Mouse (Mus musculus) heart, embryonic 13.5 days (tissue): ENCODE results near the gene Crybb3. TPM values are rescaled to one million over a fixed set of nuclear protein-coding genes. Genes with fewer than 3 reads are reported as not detected.

Source experiments
- ATAC-seq: fragments of 200-750 bp; cut with Nextera tagmentation; 2 replicates; pipeline ENCODE4 v1.8.0; 2017; ENCODE audit warnings: moderate TSS enrichment; ENCODE audit not compliant: insufficient number of reproducible peaks, low FRiP score, low TSS enrichment; ENCODE audit errors: extremely low read depth
- H3K27ac ChIP-seq: fragments of 300-500 bp; sonication (generic); replicated peaks from 2 replicates; pipeline ENCODE4 v1.5.1; 2015; ENCODE audit warnings: moderate library complexity, mild to moderate bottlenecking, inconsistent platforms
- H3K27me3 ChIP-seq: fragments of 300-500 bp; sonication (generic); replicated peaks from 2 replicates; pipeline ENCODE4 v1.6.1; 2015; ENCODE audit warnings: mild to moderate bottlenecking, inconsistent platforms
- H3K36me3 ChIP-seq: fragments of 300-500 bp; sonication (generic); 2 replicates; pipeline ENCODE4 v1.6.1; 2015; ENCODE audit warnings: mild to moderate bottlenecking, inconsistent platforms
- H3K4me1 ChIP-seq: fragments of 300-500 bp; sonication (generic); 2 replicates; pipeline ENCODE4 v1.6.1; 2015; ENCODE audit warnings: inconsistent platforms
- H3K4me2 ChIP-seq: fragments of 300-500 bp; sonication (generic); 2 replicates; pipeline ENCODE4 v1.6.1; 2015; ENCODE audit warnings: inconsistent platforms, mild to moderate bottlenecking, moderate library complexity
- H3K4me3 ChIP-seq: fragments of 300-500 bp; sonication (generic); 2 replicates; pipeline ENCODE4 v1.5.1; 2015; ENCODE audit warnings: moderate library complexity, mild to moderate bottlenecking, inconsistent platforms
- H3K9ac ChIP-seq: fragments of 300-500 bp; sonication (generic); 2 replicates; pipeline ENCODE4 v1.6.1; 2015; ENCODE audit warnings: inconsistent platforms, mild to moderate bottlenecking, moderate library complexity
- H3K9me3 ChIP-seq: fragments of 300-500 bp; sonication (generic); 2 replicates; pipeline ENCODE4 v1.6.1; 2016; ENCODE audit warnings: inconsistent platforms
- WGBS: fragments of 180-500 bp; shearing (Covaris S2); methylation state at CpG from one replicate; pipeline ENCODE4 v1.1.7; 2015; ENCODE audit warnings: mixed read lengths; 5-methylcytosine and 5-hydroxymethylcytosine counted together
- polyA plus RNA-seq: library from polyadenylated mRNA; unstranded; fragments of >200 nt; fragmentation: Nextera tagmentation; extraction: Ambion mirVana; gene quantifications from 2 replicates; pipeline ENCODE4 v1.2.1, GENCODE M21; 2015

The Crybb3 gene
- polyA plus RNA-seq, 1 experiment from 2014 or later, result 0.86 TPM

GRCm38 (mm10) chr5:113102455-113102854 is 21.1 kb upstream of the Crybb3 start:
- Histone ChIP-seq H3K27ac (peak overlapping the region; percentile 70), H3K27me3 (no peaks in the 10 kb centered on the region), H3K9me3 (no peaks in the 10 kb centered on the region), H3K4me1 (peaks cover 42% of the 10 kb centered on the region), H3K4me3 (no peak overlapping the region), H3K4me2 (no peak overlapping the region), H3K36me3 (peaks cover 29% of the 10 kb centered on the region), H3K9ac (no peak overlapping the region)
- WGBS, result 40% methylated on average over 7 of the region's 7 CpGs
- no peak for ATAC-seq

- ATAC-seq, result no peak
- 0 out of 2 replicates have a peak overlapping the region, but pooled peaks have one; percentile 5 for H3K9ac ChIP-seq
- no peak overlapping the region for H3K4me2 ChIP-seq
- no peaks in the 10 kb centered on the region for H3K27me3 ChIP-seq
- peaks cover 32% of the 10 kb centered on the region for H3K4me1 ChIP-seq
- H3K4me3 ChIP-seq, result no peak overlapping the region
- peaks cover 39% of the 10 kb centered on the region for H3K36me3 ChIP-seq
- H3K27ac ChIP-seq, result peak overlapping the region; percentile 22; the same call in 1 of the 2 replicates
- H3K9me3 ChIP-seq, result no peaks in the 10 kb centered on the region
- 76% methylated on average over 10 of the region's 10 CpGs for WGBS
These were observed 20.1 kb upstream of the Crybb3 start for GRCm38 (mm10) chr5:113101457-113101856.

- Histone ChIP-seq H3K9me3 (no peaks in the 10 kb centered on the region), H3K4me2 (no peak overlapping the region), H3K27ac (no peak overlapping the region), H3K9ac (no peak overlapping the region), H3K36me3 (peaks cover 50% of the 10 kb centered on the region), H3K4me1 (peaks cover 32% of the 10 kb centered on the region), H3K4me3 (no peak overlapping the region), H3K27me3 (no peaks in the 10 kb centered on the region)
- ATAC-seq, result no peak
- WGBS, result 82% methylated on average over 11 of the region's 11 CpGs
These were observed 19.0 kb upstream of the Crybb3 start for GRCm38 (mm10) chr5:113100422-113100821.

- Histone ChIP-seq H3K9ac (no peak overlapping the region), H3K4me1 (peaks cover 32% of the 10 kb centered on the region), H3K9me3 (no peaks in the 10 kb centered on the region), H3K27me3 (no peaks in the 10 kb centered on the region), H3K36me3 (peaks cover 58% of the 10 kb centered on the region), H3K4me2 (no peak overlapping the region), H3K27ac (no peak overlapping the region), H3K4me3 (no peak overlapping the region)
- 19% methylated on average over 1 of the region's 1 CpGs for WGBS
- no peak for ATAC-seq
These were observed 18.2 kb upstream of the Crybb3 start for GRCm38 (mm10) chr5:113099546-113099945.

- Histone ChIP-seq H3K9me3 (no peaks in the 10 kb centered on the region), H3K4me2 (no peak overlapping the region), H3K4me1 (peaks cover 19% of the 10 kb centered on the region), H3K27me3 (no peaks in the 10 kb centered on the region), H3K4me3 (no peak overlapping the region), H3K36me3 (peaks cover 78% of the 10 kb centered on the region), H3K9ac (no peak overlapping the region), H3K27ac (no peak overlapping the region)
- ATAC-seq, result no peak
- 86% methylated on average over 17 of the region's 17 CpGs for WGBS
These were observed 16.2 kb upstream of the Crybb3 start for GRCm38 (mm10) chr5:113097551-113097950.

- no peak for ATAC-seq
These were observed 14.1 kb upstream of the Crybb3 start for GRCm38 (mm10) chr5:113095456-113095855.

GRCm38 (mm10) chr5:113092406-113092805 is 11.0 kb upstream of the Crybb3 start:
- ATAC-seq, result no peak
- Histone ChIP-seq H3K4me1 (0 out of 2 replicates have a peak, but pooled peaks cover 4% of the 10 kb centered on the region), H3K27ac (no peak overlapping the region), H3K4me2 (no peak overlapping the region), H3K27me3 (no peaks in the 10 kb centered on the region), H3K4me3 (no peak overlapping the region), H3K9me3 (no peaks in the 10 kb centered on the region), H3K9ac (0 out of 2 replicates have a peak overlapping the region, but pooled peaks have one; percentile 47), H3K36me3 (peaks cover 97% of the 10 kb centered on the region)
- 61% methylated on average over 7 of the region's 7 CpGs for WGBS

More at GRCm38 (mm10) chr5:113095456-113095855, 14.1 kb upstream of the Crybb3 start:
- Histone ChIP-seq H3K4me2 (no peak overlapping the region), H3K4me1 (0 out of 2 replicates have a peak, but pooled peaks cover 8% of the 10 kb centered on the region), H3K9ac (no peak overlapping the region), H3K27ac (no peak overlapping the region), H3K4me3 (no peak overlapping the region), H3K9me3 (no peaks in the 10 kb centered on the region), H3K27me3 (no peaks in the 10 kb centered on the region), H3K36me3 (peaks cover 89% of the 10 kb centered on the region)
- WGBS, result 84% methylated on average over 18 of the region's 18 CpGs

- WGBS, result 56% methylated on average over 5 of the region's 5 CpGs
- Histone ChIP-seq H3K27ac (no peak overlapping the region), H3K4me1 (0 out of 2 replicates have a peak, but pooled peaks cover 4% of the 10 kb centered on the region), H3K9me3 (no peaks in the 10 kb centered on the region), H3K4me3 (no peak overlapping the region), H3K27me3 (no peaks in the 10 kb centered on the region), H3K9ac (no peak overlapping the region), H3K36me3 (peaks cover 84% of the 10 kb centered on the region), H3K4me2 (no peak overlapping the region)
- ATAC-seq, result no peak
These were observed 9.8 kb upstream of the Crybb3 start for GRCm38 (mm10) chr5:113091162-113091561.

- H3K4me1 ChIP-seq, result 0 out of 2 replicates have a peak, but pooled peaks cover 4% of the 10 kb centered on the region
- 80% methylated on average over 11 of the region's 11 CpGs for WGBS
- H3K36me3 ChIP-seq, result peaks cover 80% of the 10 kb centered on the region
These were observed 9.4 kb upstream of the Crybb3 start for GRCm38 (mm10) chr5:113090750-113091149.

GRCm38 (mm10) chr5:113090077-113090690 is 8.8 kb upstream of the Crybb3 start:
- H3K9ac ChIP-seq, result no peak overlapping the region
- 90% methylated on average over 24 of the region's 24 CpGs for WGBS
- H3K36me3 ChIP-seq, result peaks cover 80% of the 10 kb centered on the region
- ATAC-seq, result no peak
- H3K4me3 ChIP-seq, result no peak overlapping the region
- no peak overlapping the region for H3K27ac ChIP-seq
- H3K4me1 ChIP-seq, result 0 out of 2 replicates have a peak, but pooled peaks cover 4% of the 10 kb centered on the region
- no peaks in the 10 kb centered on the region for H3K9me3 ChIP-seq
- H3K27me3 ChIP-seq, result no peaks in the 10 kb centered on the region
- no peak overlapping the region for H3K4me2 ChIP-seq

More at GRCm38 (mm10) chr5:113090750-113091149, 9.4 kb upstream of the Crybb3 start:
- Histone ChIP-seq H3K9me3 (no peaks in the 10 kb centered on the region), H3K27me3 (no peaks in the 10 kb centered on the region), H3K27ac (no peak overlapping the region), H3K9ac (no peak overlapping the region), H3K4me2 (no peak overlapping the region), H3K4me3 (no peak overlapping the region)
- ATAC-seq, result no peak

GRCm38 (mm10) chr5:113087465-113087864 is 6.1 kb upstream of the Crybb3 start:
- no peak overlapping the region for H3K4me2 ChIP-seq
- H3K9me3 ChIP-seq, result peaks cover 7% of the 10 kb centered on the region; the same call in 1 of the 2 replicates
- H3K4me1 ChIP-seq, result peaks cover 8% of the 10 kb centered on the region
- WGBS, result 78% methylated on average over 2 of the region's 2 CpGs
- peaks cover 55% of the 10 kb centered on the region for H3K36me3 ChIP-seq
- no peak overlapping the region for H3K27ac ChIP-seq
- H3K27me3 ChIP-seq, result no peaks in the 10 kb centered on the region
- no peak overlapping the region for H3K4me3 ChIP-seq
- ATAC-seq, result no peak
- H3K9ac ChIP-seq, result no peak overlapping the region

GRCm38 (mm10) chr5:113086990-113087389 is 5.6 kb upstream of the Crybb3 start:
- H3K36me3 ChIP-seq, result peaks cover 50% of the 10 kb centered on the region
- H3K27ac ChIP-seq, result no peak overlapping the region
- H3K4me2 ChIP-seq, result no peak overlapping the region
- H3K9ac ChIP-seq, result no peak overlapping the region
- 51% methylated on average over 4 of the region's 4 CpGs for WGBS
- peaks cover 7% of the 10 kb centered on the region; the same call in 1 of the 2 replicates for H3K9me3 ChIP-seq
- ATAC-seq, result no peak
- H3K27me3 ChIP-seq, result no peaks in the 10 kb centered on the region
- H3K4me3 ChIP-seq, result no peak overlapping the region
- peaks cover 12% of the 10 kb centered on the region for H3K4me1 ChIP-seq
